Mouse (Mus musculus) lung, adult 2 months (tissue): ENCODE data around the gene Lsr.

Experiments used
- CTCF ChIP-seq: fragments of 200-500 bp; IDR thresholded peaks from 2 replicates; pipeline ENCODE4 v1.5.1; 2011; ENCODE audit warnings: mild to moderate bottlenecking, low read length, control low read depth; ENCODE audit not compliant: insufficient read depth
- POLR2A ChIP-seq: fragments of 200-500 bp; IDR thresholded peaks from 2 replicates; pipeline ENCODE4 v1.6.1; 2011; ENCODE audit warnings: low read depth, mild to moderate bottlenecking, control low read depth, low read length, borderline replicate concordance; ENCODE audit errors: extremely low read depth

DNA sequence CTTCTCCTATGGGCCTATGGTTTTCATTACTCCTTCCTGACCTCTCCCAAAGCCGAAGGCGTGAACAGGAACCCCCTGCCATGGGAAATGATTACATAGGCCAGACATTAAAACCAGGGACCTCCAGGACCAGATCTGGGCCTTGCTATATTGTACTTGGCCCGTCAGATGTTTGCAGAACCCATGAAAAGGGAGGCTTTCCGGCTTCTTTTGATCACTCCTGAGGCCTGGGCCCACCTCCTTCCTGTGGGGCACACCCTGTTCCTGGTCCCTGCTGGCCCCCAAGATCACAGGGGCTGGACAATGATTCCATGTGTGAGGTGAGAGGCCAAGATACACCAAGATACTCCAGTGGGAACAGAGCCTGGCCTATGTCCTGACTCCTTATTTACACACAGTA is 4.1 kb downstream of the Lsr start:
- no peak for TF ChIP-seq CTCF
- TF ChIP-seq POLR2A, result no peak
